Mouse (Mus musculus) left cerebral cortex, adult 2 months (tissue): ENCODE data around the gene Sptan1. TPM values are rescaled to one million over a fixed set of nuclear protein-coding genes. Genes with fewer than 3 reads are reported as not detected.
"Not testable (repeated sequence)": the region's sequence is repeated elsewhere in the genome, so short reads cannot be mapped to it uniquely, and the experiment has no call there.

Source experiments
- DNase-seq, 2 experiments: peaks; one replicate each; pipeline ENCODE4 v3.0.0; 2021 to 2022; ENCODE audit warnings: low spot score in 2 of 2, mixed read lengths in 1 of 2; ENCODE audit errors: extremely low spot score in 1 of 2
- H3K27ac ChIP-seq: fragments of 200-600 bp; 2 replicates; pipeline ENCODE4 v1.8.1; 2022
- H3K4me3 ChIP-seq: fragments of 200-600 bp; 2 replicates; pipeline ENCODE4 v1.8.1; 2022
- CTCF ChIP-seq: fragments of 200-600 bp; IDR thresholded peaks from 2 replicates; pipeline ENCODE4 v1.8.1; 2022; ENCODE audit warnings: antibody characterized with exemption, mild to moderate bottlenecking, moderate library complexity
- intact Hi-C: fragments of 180-260 bp; cut with DNase I; formaldehyde crosslinking; loops from one replicate; pipeline ENCODE4 v1.15.1; 2025
- total RNA-seq, 2 experiments: library from RNA; stranded (reverse); gene quantifications; 2 replicates each; pipeline ENCODE4 v1.2.3; 2021

Gene Sptan1
- total RNA-seq, 2 experiments from 2014 or later = 878 to 928 TPM

GRCm38 (mm10) chr2:30048699-30049388 lies 83.5 kb downstream of the Sptan1 start, which contains the start of gene Wdr34:
TSS of gene Wdr34 (minus strand) at chr2:30048881.
- Histone ChIP-seq H3K4me3 (peak within 1 kb of the TSS; percentile 73), H3K27ac (peak within 1 kb of the TSS; percentile 99)
- intact Hi-C loops = no loop called here
- DNase-seq = peak; percentile 98 to 99
- TF ChIP-seq CTCF = no peak

DNA sequence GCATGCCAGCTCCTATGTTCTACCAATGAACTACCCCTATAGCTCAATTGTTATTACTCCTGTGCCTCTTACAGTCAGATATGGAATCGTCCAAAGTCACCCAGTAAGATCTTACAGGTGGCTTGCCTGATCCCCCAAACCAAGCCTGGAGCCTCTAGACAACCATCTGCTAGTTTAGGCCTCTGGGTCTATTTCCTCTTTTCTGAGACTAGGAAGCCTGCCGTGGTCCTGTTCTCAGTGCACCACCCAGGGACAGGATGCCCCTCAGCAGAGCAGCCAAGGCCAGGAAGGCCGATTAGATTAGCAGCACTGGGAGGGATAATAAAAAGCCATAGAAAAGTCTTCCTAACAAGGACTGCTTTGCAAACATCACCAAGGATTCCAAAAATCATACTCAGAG lies 84.5 kb downstream of the Sptan1 start:
- TF ChIP-seq CTCF = no peak
- intact Hi-C loops = no loop called here
- DNase-seq = no peak
- no peak overlapping the region for H3K27ac ChIP-seq
- H3K4me3 ChIP-seq = no peak overlapping the region

DNA sequence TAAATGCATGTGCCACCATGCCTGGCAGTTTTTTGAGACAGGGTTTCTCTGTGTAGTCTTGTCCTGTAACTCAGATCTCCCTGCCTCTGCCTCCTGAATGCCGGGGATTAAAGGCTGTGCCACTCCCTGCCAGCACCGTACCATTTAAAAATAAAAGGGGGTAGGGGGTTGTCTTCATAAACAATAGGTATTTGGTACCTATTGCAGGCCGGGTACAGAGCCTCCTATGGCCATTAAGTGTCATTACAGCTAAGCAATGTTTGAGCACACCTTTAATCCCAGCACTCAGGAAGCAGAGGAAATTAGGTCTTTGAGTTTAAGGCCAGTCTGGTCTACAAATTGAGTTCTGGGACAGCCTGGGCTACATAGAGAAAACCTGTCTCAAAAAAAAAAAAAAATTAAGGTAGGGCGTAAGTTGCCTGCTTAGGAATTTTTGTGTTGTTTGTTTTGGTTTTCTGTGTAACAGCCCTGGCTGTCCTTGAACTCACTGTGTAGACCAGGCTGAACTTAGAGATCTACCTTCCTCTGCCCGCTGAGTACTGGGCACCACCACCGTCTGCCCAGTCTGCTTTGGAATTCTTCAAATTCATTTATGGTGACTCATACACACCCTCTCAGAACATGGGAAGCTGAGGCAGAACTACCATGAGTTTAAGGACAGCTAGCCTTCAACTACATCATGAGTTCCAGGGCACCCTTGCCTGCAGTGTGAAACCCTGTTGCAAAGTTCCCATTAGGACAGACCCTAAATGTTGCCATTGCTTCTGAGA lies 86.8 kb downstream of the Sptan1 start:
- peak; percentile 47 for TF ChIP-seq CTCF
- Histone ChIP-seq H3K27ac (no peak overlapping the region), H3K4me3 (no peak overlapping the region)
- no peak for DNase-seq
- intact Hi-C loops = no loop called here

DNA sequence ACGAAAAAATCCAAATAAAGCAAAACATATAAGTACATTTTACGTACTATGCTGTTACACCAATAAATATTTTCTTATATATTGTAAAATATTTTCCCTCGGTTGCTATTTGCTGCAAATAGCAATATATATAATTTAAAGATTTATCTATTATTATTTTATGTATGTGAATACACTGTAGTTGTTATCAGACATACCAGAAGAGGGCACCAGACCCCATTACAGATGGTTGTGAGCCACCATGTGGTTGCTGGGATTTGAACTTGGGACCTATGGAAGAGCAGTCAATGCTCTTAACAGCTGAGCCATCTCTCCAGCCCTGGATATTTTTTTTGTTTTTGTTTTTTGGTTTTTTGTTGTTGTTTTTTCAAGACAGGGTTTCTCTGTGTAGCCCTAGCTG lies 90.0 kb downstream of the Sptan1 start:
- intact Hi-C loops, DNase-seq, H3K4me3 ChIP-seq, H3K27ac ChIP-seq: not testable (repeated sequence)
- peak; percentile 19 for TF ChIP-seq CTCF

DNA sequence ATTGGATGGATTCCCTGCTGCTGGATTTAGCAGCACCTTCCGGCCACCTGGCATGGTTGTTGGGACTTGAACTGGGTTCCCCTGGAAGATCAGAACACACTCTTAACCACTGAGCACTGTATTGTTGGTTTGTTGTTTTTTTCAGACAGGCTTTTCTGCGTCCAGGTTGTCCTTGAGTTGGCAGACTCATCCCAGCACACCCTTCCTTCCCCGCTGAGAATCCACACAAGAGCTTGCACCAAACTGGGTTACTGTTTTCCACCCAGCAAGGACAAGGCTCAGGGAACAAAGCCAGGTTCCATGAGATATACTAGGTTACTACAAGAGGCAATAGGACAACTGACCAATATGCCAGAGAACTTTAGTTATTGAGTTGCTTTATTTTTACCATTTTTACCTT lies 91.4 kb downstream of the Sptan1 start:
- no peak for DNase-seq
- TF ChIP-seq CTCF = no peak
- H3K4me3 ChIP-seq = no peak overlapping the region
- H3K27ac ChIP-seq = no peak overlapping the region
- intact Hi-C loops = no loop called here

GRCm38 (mm10) chr2:30057223-30057904 lies 92.0 kb downstream of the Sptan1 start, which contains the start of gene Set:
TSS of gene Set (plus strand) at chr2:30057378.
- no peak within 1 kb of the TSS for H3K27ac ChIP-seq
- intact Hi-C loops = no loop called here
- no peak within 1 kb of the TSS for H3K4me3 ChIP-seq
- TF ChIP-seq CTCF = no peak
- no peak for DNase-seq

GRCm38 (mm10) chr2:30058418-30058817 lies 93.1 kb downstream of the Sptan1 start:
- Histone ChIP-seq H3K4me3 (no peak overlapping the region), H3K27ac (no peak overlapping the region)
- no peak for TF ChIP-seq CTCF
- intact Hi-C loops = no loop called here
- DNase-seq = no peak

DNA sequence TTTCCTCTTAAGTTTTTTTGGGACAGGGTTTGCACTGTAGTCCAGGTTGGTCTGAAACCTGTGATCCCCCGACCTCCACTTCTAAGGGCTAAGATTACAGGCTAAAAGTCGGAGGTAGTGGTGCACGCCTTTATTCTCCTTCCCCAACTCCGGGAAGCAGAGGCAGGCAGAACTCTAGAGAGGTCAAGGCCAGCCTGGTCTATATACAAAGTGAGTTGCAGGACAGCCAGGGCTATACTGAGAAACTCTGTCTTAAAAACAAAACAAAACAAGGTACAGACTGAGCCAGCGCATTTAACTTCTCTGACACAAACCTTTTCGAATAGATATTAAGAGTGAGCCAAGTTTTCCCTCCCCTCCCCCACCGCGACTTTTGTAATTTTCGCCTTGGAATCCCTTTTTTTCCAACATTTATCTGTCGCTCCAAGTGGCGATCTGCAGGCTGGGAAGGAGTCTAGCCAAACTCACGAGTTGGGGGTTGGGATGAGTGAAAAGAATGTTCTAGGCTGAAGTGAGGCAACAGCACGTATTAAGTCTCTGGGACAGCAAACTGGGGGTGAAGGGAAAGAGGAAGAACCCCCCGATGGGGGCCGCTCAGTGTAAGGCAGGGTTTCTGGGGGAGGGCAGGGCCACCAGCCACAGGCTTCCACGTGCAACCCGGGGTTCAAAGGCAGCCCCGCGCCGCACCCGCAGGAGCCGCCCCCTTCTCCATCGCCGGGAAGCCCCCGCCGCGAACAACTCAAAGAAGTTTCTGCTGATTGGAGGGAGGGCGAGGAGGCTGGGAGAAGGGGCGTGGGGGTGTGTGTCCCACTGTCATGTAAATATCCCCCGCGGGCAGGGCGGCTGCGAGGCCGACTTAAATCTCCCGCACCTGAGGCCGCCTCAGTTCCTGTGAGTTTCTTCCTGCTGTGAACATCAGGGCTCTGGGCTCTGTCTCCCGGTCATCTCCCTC lies 96.1 kb downstream of the Sptan1 start:
- H3K4me3 ChIP-seq = peak overlapping the region; percentile 49
- TF ChIP-seq CTCF = no peak
- peak overlapping the region; percentile 76; the same call in 1 of the 2 replicates for H3K27ac ChIP-seq
- intact Hi-C loops = no loop called here
- peak in 1 of 2 experiments; percentile 18 for DNase-seq

DNA sequence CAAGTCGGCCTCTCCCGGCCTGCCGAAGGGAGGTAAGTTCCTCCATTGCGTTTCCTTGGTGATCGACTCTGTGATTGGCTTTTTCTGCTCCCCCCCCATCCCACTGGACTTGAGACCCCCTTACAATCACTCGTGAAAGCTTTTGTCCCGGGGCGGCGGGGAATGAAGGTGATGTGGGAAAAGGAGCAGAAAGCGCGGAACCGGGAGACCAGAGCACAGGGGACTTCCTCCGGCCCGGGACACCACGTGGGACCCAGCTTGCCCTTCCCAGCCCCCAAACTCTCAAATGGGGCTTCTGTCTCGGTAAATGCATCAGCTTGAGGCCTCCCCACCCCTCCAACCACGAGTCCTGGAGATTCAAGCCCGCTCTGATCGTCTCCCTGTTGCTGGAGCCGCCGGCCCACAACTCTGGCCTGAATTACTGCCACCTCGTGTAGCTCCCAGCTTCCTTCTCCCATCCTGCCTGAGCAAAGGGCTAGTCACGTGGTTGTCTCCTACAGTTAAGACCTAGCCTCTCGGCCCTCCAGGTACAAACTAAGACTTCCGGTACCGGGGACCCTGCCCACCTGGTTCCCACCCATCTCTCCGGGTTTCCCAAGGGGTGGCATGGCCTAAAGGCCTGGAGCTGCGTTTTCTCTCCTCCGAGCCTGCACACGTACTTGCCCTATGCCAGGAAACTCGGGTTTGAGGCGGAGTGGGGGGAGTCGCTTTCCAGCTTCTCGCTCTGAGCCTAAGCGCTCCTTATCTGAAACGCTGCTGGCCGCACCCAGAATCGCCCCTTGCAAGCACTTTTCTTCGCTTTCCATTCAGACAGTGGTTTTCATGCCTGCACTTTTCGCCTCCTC lies 97.1 kb downstream of the Sptan1 start:
- DNase-seq = peak; percentile 23 to 26
- TF ChIP-seq CTCF = no peak
- intact Hi-C loops = no loop called here
- H3K27ac ChIP-seq = peak overlapping the region; percentile 76
- H3K4me3 ChIP-seq = peak overlapping the region; percentile 49

DNA sequence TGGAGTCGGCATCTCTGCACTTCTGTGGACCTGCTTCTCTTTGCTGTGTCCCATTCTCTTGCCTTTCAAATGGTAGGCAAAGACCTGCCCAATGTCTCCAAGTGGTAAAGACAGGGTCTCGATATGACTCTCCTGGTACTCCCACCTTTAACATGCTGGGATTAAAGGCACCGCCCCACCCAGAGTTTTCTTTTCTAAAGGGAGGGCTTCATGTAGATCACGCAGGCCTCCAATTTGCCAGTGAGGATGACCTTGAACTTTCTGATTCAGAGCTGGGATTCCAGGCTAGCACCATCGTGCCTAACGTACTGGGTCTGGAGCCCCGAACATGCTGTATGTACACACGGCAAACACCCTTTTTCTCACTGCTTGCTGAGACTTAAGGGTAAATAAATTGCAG lies 97.9 kb downstream of the Sptan1 start:
- H3K27ac ChIP-seq = peak overlapping the region; percentile 76
- intact Hi-C loops = no loop called here
- TF ChIP-seq CTCF = no peak

More for the DNA sequence above, 97.9 kb downstream of the Sptan1 start:
- peak overlapping the region; percentile 49 for H3K4me3 ChIP-seq
- no peak for DNase-seq
